Mouse (Mus musculus) liver, embryonic 14.5 days (tissue): ENCODE results near the gene Dgat2l6.

ENCODE experiments used
- CTCF ChIP-seq: IDR thresholded peaks from 2 replicates; pipeline ENCODE4 v1.5.1; 2016; ENCODE audit warnings: antibody characterized with exemption, low read depth, control low read depth
- EP300 ChIP-seq: IDR thresholded peaks from 2 replicates; pipeline ENCODE4 v1.6.1; 2016; ENCODE audit warnings: antibody characterized with exemption, low read depth

DNA sequence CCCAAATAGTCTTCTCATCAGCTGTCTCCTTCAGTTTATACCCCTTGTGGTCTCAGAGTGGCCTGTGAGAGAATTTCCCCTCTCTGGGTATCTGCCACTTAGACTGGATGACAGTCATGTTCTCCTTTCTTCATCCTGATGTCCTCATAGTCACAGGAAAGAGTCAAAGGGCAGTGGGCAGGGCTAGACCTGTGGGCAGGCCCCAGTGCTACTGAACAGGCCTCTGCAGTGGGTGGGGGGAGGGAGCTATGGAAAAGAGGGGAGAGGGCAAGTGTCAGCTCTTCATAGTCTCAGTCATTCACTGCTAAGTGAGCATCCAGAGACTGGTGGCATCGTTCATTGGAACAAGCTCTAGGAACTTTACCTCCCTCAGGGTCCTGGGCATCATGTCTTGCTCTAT lies 47.3 kb downstream of the Dgat2l6 start, which contains the start of gene Awat1:
- TF ChIP-seq CTCF (no peak), EP300 (no peak)
